Comparison of ENCODE assay signal across 8 mouse cellular contexts in the genomic region with DNA sequence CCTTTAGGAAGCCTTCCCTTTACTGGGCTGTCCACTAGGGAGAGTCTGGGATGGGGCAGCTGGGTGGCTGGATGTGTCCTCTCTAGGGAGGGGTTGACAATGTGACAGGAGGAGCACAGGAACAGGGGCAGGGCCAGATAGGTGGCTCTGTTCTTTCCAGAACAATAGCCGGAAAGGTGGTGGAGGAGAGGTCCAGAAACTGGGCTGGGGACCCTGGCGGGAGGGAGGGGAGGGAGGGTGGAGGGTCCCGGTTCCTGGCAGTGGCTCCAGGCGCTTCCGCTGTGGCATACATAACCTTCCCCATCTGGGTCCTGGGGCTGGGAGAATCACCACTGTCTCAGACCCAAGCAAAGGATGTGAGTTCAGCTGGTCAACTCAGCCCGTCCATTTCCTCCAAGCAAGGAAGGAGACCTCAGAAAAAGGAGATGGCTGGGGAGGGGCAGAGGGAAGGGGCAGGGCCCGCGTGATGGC. TPM values are rescaled to one million over a fixed set of nuclear protein-coding genes. Genes with fewer than 3 reads are reported as not detected.
DNase-seq lines count a peak whose midpoint lies in the region; ATAC-seq lines count a peak whose summit lies in the region.

No protein-coding gene starts in this region.

- peak; percentile 64 for DNase-seq in adrenal gland, postnatal 14 days
- DNase-seq in adrenal gland, adult 18-20 months (ENCODE audit: low spot score in 2 of 2), result no peak
- peak; percentile 55 to 70 for DNase-seq in heart, postnatal 14 days
- peak; percentile 74 to 83 for DNase-seq in kidney, postnatal 36 days
- DNase-seq in midbrain, embryonic 14.5 days, result no peak
- DNase-seq in ovary, postnatal 14 days (ENCODE audit: low spot score), result no peak
- no peak for DNase-seq in frontal cortex, postnatal 10 days (ENCODE audit: low spot score in 2 of 2)

- peaks cover 20% of the 10 kb centered on the region for H3K36me3 ChIP-seq in midbrain, embryonic 14.5 days (ENCODE audit: control insufficient read depth, insufficient read depth, low read length)

- H3K9me3 ChIP-seq in midbrain, embryonic 14.5 days (ENCODE audit: control insufficient read depth, low read length), result no peaks in the 10 kb centered on the region

- intact Hi-C loops in heart, postnatal 14 days (cut with DNase I), result no loop called here

- peak overlapping the region; percentile 38; the same call in 1 of the 2 replicates for H3K27ac ChIP-seq in midbrain, embryonic 14.5 days (replicated peaks; ENCODE audit: low read depth, low read length)

- peaks cover 36% of the 10 kb centered on the region for H3K4me1 ChIP-seq in midbrain, embryonic 14.5 days (ENCODE audit: control insufficient read depth, insufficient read depth, low read length)

- WGBS in midbrain, embryonic 14.5 days, result 72% methylated on average over 8 of the region's 8 CpGs

- no peak overlapping the region for H3K4me3 ChIP-seq in midbrain, embryonic 14.5 days (replicated peaks; ENCODE audit: low read depth, low read length)

- no peak overlapping the region for H3K9ac ChIP-seq in midbrain, embryonic 14.5 days (replicated peaks; ENCODE audit: low read length)

- no peaks in the 10 kb centered on the region for H3K27me3 ChIP-seq in midbrain, embryonic 14.5 days (ENCODE audit: control insufficient read depth, insufficient read depth, low read length)

- no peak for ATAC-seq in midbrain, embryonic 14.5 days (ENCODE audit: low FRiP score, low TSS enrichment)
- ATAC-seq in erythroid progenitor cell, adult 5-6 weeks (replicated peaks; ENCODE audit: low FRiP score, poor library complexity, severe bottlenecking), result no peak

- peak overlapping the region; percentile 75 for H3K4me2 ChIP-seq in midbrain, embryonic 14.5 days (ENCODE audit: low read length)

RNA-seq across cellular contexts. Expression of gene Caskin2, which starts 4.1 kb away (rescaled TPM):
- total RNA-seq in adrenal gland, postnatal 14 days (2021), result 53.7 and 57.5 TPM in 2 replicates
- 10 to 100 TPM; 55.1 to 59.8 TPM for total RNA-seq in adrenal gland, adult 18-20 months (2021)
- total RNA-seq in heart, postnatal 14 days (2021), result 10 to 100 TPM; 54.0 to 54.9 TPM
- polyA plus RNA-seq in midbrain, embryonic 14.5 days (2014; fragmentation: Nextera tagmentation; extraction: Ambion mirVana), result 8.4 and 9.8 TPM in 2 replicates
- total RNA-seq in erythroid progenitor cell, adult 5-6 weeks (2015; ENCODE audit: low replicate concordance), result 6.7 and 13.0 TPM in 2 replicates
- total RNA-seq in erythroid progenitor cell, adult 5-6 weeks (2017; ENCODE audit: low replicate concordance), result 5.6 and 6.0 TPM in 2 replicates

RNA-seq across cellular contexts. Expression of gene Tsen54, which starts 5.2 kb away (rescaled TPM):
- total RNA-seq in adrenal gland, postnatal 14 days (2021), result 16.3 and 20.3 TPM in 2 replicates
- 10 to 100 TPM; 15.5 to 20.3 TPM for total RNA-seq in adrenal gland, adult 18-20 months (2021)
- 10 to 100 TPM in 1 of 2 experiments, 1 to 10 TPM in 1; 8.7 to 12.1 TPM for total RNA-seq in heart, postnatal 14 days (2021)
- polyA plus RNA-seq in midbrain, embryonic 14.5 days (2014; fragmentation: Nextera tagmentation; extraction: Ambion mirVana), result 17.2 and 20.5 TPM in 2 replicates
- total RNA-seq in erythroid progenitor cell, adult 5-6 weeks (2015; ENCODE audit: low replicate concordance), result 4.0 and 12.6 TPM in 2 replicates
- total RNA-seq in erythroid progenitor cell, adult 5-6 weeks (2017; ENCODE audit: low replicate concordance), result 3.6 and 4.3 TPM in 2 replicates

RNA-seq across cellular contexts. Expression of gene Llgl2, which starts 14.5 kb away (rescaled TPM):
- 11.4 and 11.8 TPM in 2 replicates for total RNA-seq in adrenal gland, postnatal 14 days (2021)
- 1 to 10 TPM; 5.8 to 8.0 TPM for total RNA-seq in adrenal gland, adult 18-20 months (2021)
- 10 to 100 TPM; 15.0 to 18.2 TPM for total RNA-seq in heart, postnatal 14 days (2021)
- 0.55 and 0.63 TPM in 2 replicates for polyA plus RNA-seq in midbrain, embryonic 14.5 days (2014; fragmentation: Nextera tagmentation; extraction: Ambion mirVana)
- 1.7 TPM in 1 of 2 replicates, not detected in the other for total RNA-seq in erythroid progenitor cell, adult 5-6 weeks (2015; ENCODE audit: low replicate concordance)
- 0.26 and 1.8 TPM in 2 replicates for total RNA-seq in erythroid progenitor cell, adult 5-6 weeks (2017; ENCODE audit: low replicate concordance)

RNA-seq across cellular contexts. Expression of gene Tmem94, which starts 44.1 kb away (rescaled TPM):
- total RNA-seq in adrenal gland, postnatal 14 days (2021), result 64.4 and 65.1 TPM in 2 replicates
- 10 to 100 TPM; 57.3 to 70.3 TPM for total RNA-seq in adrenal gland, adult 18-20 months (2021)
- 100 to 1,000 TPM; 103 to 111 TPM for total RNA-seq in heart, postnatal 14 days (2021)
- 15.2 and 20.9 TPM in 2 replicates for polyA plus RNA-seq in midbrain, embryonic 14.5 days (2014; fragmentation: Nextera tagmentation; extraction: Ambion mirVana)
- 32.1 and 36.9 TPM in 2 replicates for total RNA-seq in erythroid progenitor cell, adult 5-6 weeks (2015; ENCODE audit: low replicate concordance)
- 35.2 and 35.3 TPM in 2 replicates for total RNA-seq in erythroid progenitor cell, adult 5-6 weeks (2017; ENCODE audit: low replicate concordance)

RNA-seq across cellular contexts. Expression of gene Myo15b, which starts 48.9 kb away (rescaled TPM):
- total RNA-seq in adrenal gland, postnatal 14 days (2021), result 0.26 TPM in 1 of 2 replicates, not detected in the other
- not detected for total RNA-seq in adrenal gland, adult 18-20 months (2021)
- under 1 TPM; 0.07 to 0.14 TPM for total RNA-seq in heart, postnatal 14 days (2021)
- polyA plus RNA-seq in midbrain, embryonic 14.5 days (2014; fragmentation: Nextera tagmentation; extraction: Ambion mirVana), result 0.15 TPM in 1 of 2 replicates, not detected in the other
- total RNA-seq in erythroid progenitor cell, adult 5-6 weeks (2015; ENCODE audit: low replicate concordance), result not detected in 2 replicates
- not detected in 2 replicates for total RNA-seq in erythroid progenitor cell, adult 5-6 weeks (2017; ENCODE audit: low replicate concordance)

Comparison
In these comparisons a context has a peak if more than half of its experiments do, and no peak if none do; other contexts are left out.
1. DNase-seq: peak in adrenal gland, postnatal 14 days (single experiment), heart, postnatal 14 days (2 of 2) and kidney, postnatal 36 days (2 of 2); none in adrenal gland, adult 18-20 months (0 of 2), midbrain, embryonic 14.5 days (single experiment), ovary, postnatal 14 days (single experiment) and frontal cortex, postnatal 10 days (0 of 2).